Mouse (Mus musculus) midbrain, embryonic 11.5 days (tissue): Measurements from ENCODE around the gene Vwa7. TPM values are rescaled to one million over a fixed set of nuclear protein-coding genes. Genes with fewer than 3 reads are reported as not detected.
"Not testable (repeated sequence)": the region's sequence is repeated elsewhere in the genome, so short reads cannot be mapped to it uniquely, and the experiment has no call there.

Experiments used
- ATAC-seq: fragments of 200-750 bp; cut with Nextera tagmentation; 2 replicates; pipeline ENCODE4 v1.8.0; 2017; ENCODE audit warnings: moderate TSS enrichment, moderate library complexity; ENCODE audit not compliant: low FRiP score
- DNase-seq: peaks from one replicate; pipeline ENCODE4 v3.0.0; 2015; ENCODE audit warnings: low spot score; ENCODE audit errors: missing footprints
- H3K27ac ChIP-seq: fragments of 300-500 bp; sonication (generic); 2 replicates; pipeline ENCODE4 v1.5.1; 2014; ENCODE audit warnings: low read depth, low read length
- H3K27me3 ChIP-seq: fragments of 300-500 bp; sonication (generic); 2 replicates; pipeline ENCODE4 v1.6.1; 2014; ENCODE audit warnings: mild to moderate bottlenecking, low read length, moderate library complexity, mixed read lengths; ENCODE audit not compliant: control insufficient read depth, insufficient read depth
- H3K36me3 ChIP-seq: fragments of 300-500 bp; sonication (generic); 2 replicates; pipeline ENCODE4 v1.6.1; 2014; ENCODE audit warnings: mild to moderate bottlenecking, low read length, moderate library complexity, mixed read lengths; ENCODE audit not compliant: control insufficient read depth, insufficient read depth
- H3K4me1 ChIP-seq: fragments of 300-500 bp; sonication (generic); 2 replicates; pipeline ENCODE4 v1.6.1; 2014; ENCODE audit warnings: low read length; ENCODE audit not compliant: control insufficient read depth, insufficient read depth
- H3K4me2 ChIP-seq: fragments of 300-500 bp; sonication (generic); 2 replicates; pipeline ENCODE4 v1.6.1; 2014; ENCODE audit warnings: mild to moderate bottlenecking, moderate library complexity
- H3K4me3 ChIP-seq: fragments of 300-500 bp; sonication (generic); 2 replicates; pipeline ENCODE4 v1.5.1; 2014; ENCODE audit warnings: low read depth, low read length
- H3K9ac ChIP-seq: fragments of 300-500 bp; sonication (generic); 2 replicates; pipeline ENCODE4 v1.6.1; 2014; ENCODE audit warnings: low read length
- H3K9me3 ChIP-seq: fragments of 300-500 bp; sonication (generic); 2 replicates; pipeline ENCODE4 v1.6.1; 2016; ENCODE audit warnings: low read length; ENCODE audit not compliant: control insufficient read depth
- WGBS: fragments of 180-500 bp; shearing (Covaris S2); extraction: QIAGEN DNeasy Blood & Tissue Kit; methylation state at CpG from one replicate; pipeline ENCODE4 v1.1.7; 2014; 5-methylcytosine and 5-hydroxymethylcytosine counted together
- polyA plus RNA-seq: library from polyadenylated mRNA; unstranded; fragments of >200 nt; fragmentation: Nextera tagmentation; extraction: Ambion mirVana; gene quantifications from 2 replicates; pipeline ENCODE4 v1.2.1, GENCODE M21; 2014

Gene Vwa7
- polyA plus RNA-seq, 1 experiment from 2014 or later = 0.07 TPM

- H3K9me3 ChIP-seq = no peaks in the 10 kb centered on the region
- peaks cover 15% of the 10 kb centered on the region for H3K4me1 ChIP-seq
- peak overlapping the region; percentile 94 for H3K4me3 ChIP-seq
- H3K4me2 ChIP-seq = peak overlapping the region; percentile 87
- ATAC-seq (no peak), DNase-seq (peak; percentile 87)
- H3K36me3 ChIP-seq = peaks cover under 1% of the 10 kb centered on the region; the same call in 1 of the 2 replicates
- H3K27me3 ChIP-seq = no peaks in the 10 kb centered on the region
- H3K9ac ChIP-seq = peak overlapping the region; percentile 95
- no peak overlapping the region; the same call in 1 of the 2 replicates for H3K27ac ChIP-seq
- 30% methylated on average over 2 of the region's 2 CpGs for WGBS
Measured at GRCm38 (mm10) chr17:34980655-34981054, 35.7 kb upstream of the Vwa7 start.

GRCm38 (mm10) chr17:34981690-34982180, 34.6 kb upstream of the Vwa7 start, which contains the start of gene Lsm2:
TSS of gene Lsm2 (plus strand) at chr17:34981862.
- ATAC-seq = peak; percentile 96

GRCm38 (mm10) chr17:34982328-34982727, 34.1 kb upstream of the Vwa7 start:
- WGBS = under 1% methylated on average over 15 of the region's 15 CpGs
- Histone ChIP-seq H3K4me2 (peak overlapping the region; percentile 87), H3K9me3 (no peaks in the 10 kb centered on the region), H3K9ac (peak overlapping the region; percentile 95), H3K36me3 (peaks cover 8% of the 10 kb centered on the region; the same call in 1 of the 2 replicates), H3K4me3 (peak overlapping the region; percentile 94), H3K4me1 (peaks cover 15% of the 10 kb centered on the region), H3K27me3 (no peaks in the 10 kb centered on the region), H3K27ac (peak overlapping the region; percentile 90)
- ATAC-seq (peak; percentile 36; the same call in 1 of the 2 replicates), DNase-seq (no peak)

More at GRCm38 (mm10) chr17:34981690-34982180, 34.6 kb upstream of the Vwa7 start, which contains the start of gene Lsm2:
- H3K27ac ChIP-seq = peak within 1 kb of the TSS; percentile 90
- peak within 1 kb of the TSS; percentile 87 for H3K4me2 ChIP-seq
- DNase-seq = peak; percentile 99
- no peaks in the 10 kb centered on the region for H3K9me3 ChIP-seq
- H3K27me3 ChIP-seq = no peaks in the 10 kb centered on the region
- peaks cover 15% of the 10 kb centered on the region for H3K4me1 ChIP-seq
- H3K4me3 ChIP-seq = peak within 1 kb of the TSS; percentile 94
- under 1% methylated on average over 58 of the region's 58 CpGs for WGBS
- peaks cover 8% of the 10 kb centered on the region; the same call in 1 of the 2 replicates for H3K36me3 ChIP-seq
- peak within 1 kb of the TSS; percentile 95 for H3K9ac ChIP-seq

- Histone ChIP-seq H3K9me3 (no peaks in the 10 kb centered on the region), H3K27ac (no peak overlapping the region), H3K27me3 (no peaks in the 10 kb centered on the region), H3K36me3 (peaks cover 8% of the 10 kb centered on the region; the same call in 1 of the 2 replicates), H3K9ac (no peak overlapping the region), H3K4me1 (peaks cover 15% of the 10 kb centered on the region), H3K4me2 (no peak overlapping the region), H3K4me3 (no peak overlapping the region)
- WGBS = 86% methylated on average over 2 of the region's 2 CpGs
- DNase-seq (no peak), ATAC-seq (no peak)
Measured at GRCm38 (mm10) chr17:34984218-34984617, 32.2 kb upstream of the Vwa7 start.

- Histone ChIP-seq H3K27ac (no peak overlapping the region), H3K4me1 (peaks cover 5% of the 10 kb centered on the region), H3K4me2 (no peak overlapping the region), H3K36me3 (peaks cover 4% of the 10 kb centered on the region; the same call in 1 of the 2 replicates), H3K9me3 (no peaks in the 10 kb centered on the region), H3K9ac (no peak overlapping the region), H3K4me3 (no peak overlapping the region), H3K27me3 (no peaks in the 10 kb centered on the region)
- DNase-seq (peak; percentile 72), ATAC-seq (no peak)
Measured at GRCm38 (mm10) chr17:34994751-34995150, 21.6 kb upstream of the Vwa7 start.

GRCm38 (mm10) chr17:34995192-34995591, 21.2 kb upstream of the Vwa7 start:
- H3K9ac ChIP-seq, H3K27ac ChIP-seq, H3K9me3 ChIP-seq, H3K27me3 ChIP-seq, H3K36me3 ChIP-seq, H3K4me2 ChIP-seq, H3K4me1 ChIP-seq, H3K4me3 ChIP-seq, ATAC-seq: not testable (repeated sequence)
- peak; percentile 39 for DNase-seq
- WGBS = 96% methylated on average over 4 of the region's 4 CpGs

GRCm38 (mm10) chr17:34995927-34996326, 20.5 kb upstream of the Vwa7 start:
- H3K9me3 ChIP-seq, H3K4me3 ChIP-seq, H3K9ac ChIP-seq, H3K27me3 ChIP-seq, H3K4me2 ChIP-seq, H3K4me1 ChIP-seq, H3K27ac ChIP-seq, ATAC-seq, H3K36me3 ChIP-seq: not testable (repeated sequence)
- 97% methylated on average over 4 of the region's 4 CpGs for WGBS
- peak; percentile 64 for DNase-seq

- no peak overlapping the region for H3K27ac ChIP-seq
- H3K36me3 ChIP-seq = no peaks in the 10 kb centered on the region; the same call in 1 of the 2 replicates
- ATAC-seq (no peak), DNase-seq (peak; percentile 54)
- H3K4me3 ChIP-seq = no peak overlapping the region
- no peaks in the 10 kb centered on the region for H3K9me3 ChIP-seq
- H3K27me3 ChIP-seq = no peaks in the 10 kb centered on the region
- H3K4me2 ChIP-seq = no peak overlapping the region
- WGBS = 91% methylated on average over 12 of the region's 14 CpGs
- H3K4me1 ChIP-seq = peaks cover 10% of the 10 kb centered on the region
- no peak overlapping the region for H3K9ac ChIP-seq
Measured at GRCm38 (mm10) chr17:34996411-34997141, 19.8 kb upstream of the Vwa7 start.

- Histone ChIP-seq H3K9me3 (no peaks in the 10 kb centered on the region), H3K36me3 (no peaks in the 10 kb centered on the region), H3K4me3 (no peak overlapping the region), H3K9ac (no peak overlapping the region), H3K27ac (no peak overlapping the region), H3K4me1 (peaks cover 15% of the 10 kb centered on the region), H3K4me2 (no peak overlapping the region), H3K27me3 (no peaks in the 10 kb centered on the region)
- ATAC-seq = no peak
- WGBS = 89% methylated on average over 5 of the region's 5 CpGs
- peak; percentile 66 for DNase-seq
Measured at GRCm38 (mm10) chr17:34997142-34997483, 19.3 kb upstream of the Vwa7 start.
